Mouse (Mus musculus): ENCODE measurements around the gene Ttc28. TPM values are rescaled to one million over a fixed set of nuclear protein-coding genes. Genes with fewer than 3 reads are reported as not detected.

Gene Ttc28
- polyA plus RNA-seq, 1 experiment from 2014 or later: 12.9 TPM

DNA sequence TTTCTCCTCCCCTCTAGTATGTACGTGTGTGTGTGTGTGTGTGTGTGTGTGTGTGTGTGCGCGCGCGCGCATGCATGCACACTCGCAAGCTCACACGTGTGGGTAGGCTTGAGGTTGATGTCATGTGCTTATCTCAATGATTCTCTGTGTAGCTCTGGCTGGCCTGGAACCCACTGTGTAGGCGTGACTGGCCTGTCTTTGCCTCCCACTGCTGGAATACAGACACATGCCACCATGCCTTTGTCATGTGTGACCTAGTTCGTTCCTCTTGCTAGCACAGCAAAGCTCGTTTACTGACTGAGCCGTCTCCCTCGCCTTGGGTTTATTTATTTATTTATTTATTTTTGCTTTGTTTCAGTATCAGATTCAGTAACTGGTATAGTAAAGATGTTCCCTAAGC lies 145.0 kb downstream of the Ttc28 start:
- no peak for ATAC-seq (ENCODE audit: insufficient number of reproducible peaks, low FRiP score, low TSS enrichment, low read depth)
- H3K4me2 ChIP-seq (ENCODE audit: low read depth, severe bottlenecking): no peak overlapping the region
- no peaks in the 10 kb centered on the region for H3K9me3 ChIP-seq (ENCODE audit: control insufficient read depth, low read length)
- WGBS: 85% methylated on average over 13 of the region's 13 CpGs
- no peak for DNase-seq (ENCODE audit: low spot score)
- no peaks in the 10 kb centered on the region for H3K36me3 ChIP-seq (ENCODE audit: control insufficient read depth, insufficient read depth, low read length)
- H3K4me1 ChIP-seq (ENCODE audit: control insufficient read depth, insufficient read depth, low read length): peaks cover 31% of the 10 kb centered on the region
- no peaks in the 10 kb centered on the region for H3K27me3 ChIP-seq (ENCODE audit: control insufficient read depth, insufficient read depth, low read length)
- H3K9ac ChIP-seq (ENCODE audit: low read length): no peak overlapping the region
- no peak overlapping the region for H3K4me3 ChIP-seq (ENCODE audit: low read depth, low read length)
- H3K27ac ChIP-seq (replicated peaks; ENCODE audit: low read depth, low read length): 0 out of 2 replicates have a peak overlapping the region, but pooled peaks have one; percentile 38

DNA sequence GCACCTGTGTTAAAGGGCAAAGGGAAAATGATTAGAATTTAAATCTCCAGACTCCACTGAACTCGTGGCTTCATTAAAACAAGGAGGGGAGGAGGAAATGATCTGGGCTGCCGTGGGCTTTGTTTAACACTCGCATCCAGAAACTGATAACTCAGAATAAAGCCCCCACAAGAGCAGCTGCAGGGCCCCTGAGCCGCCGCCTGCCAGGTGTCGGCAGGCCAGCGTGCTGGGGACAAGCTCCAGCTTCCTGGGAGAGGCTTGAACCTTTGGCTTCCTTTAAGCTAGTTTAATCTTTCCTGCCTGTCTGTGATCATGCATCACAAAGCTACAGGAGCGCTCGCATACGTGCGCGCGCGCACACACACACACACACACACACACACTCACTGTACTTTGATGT lies 145.9 kb downstream of the Ttc28 start:
- Histone ChIP-seq H3K9me3 (ENCODE audit: control insufficient read depth, low read length) (no peaks in the 10 kb centered on the region), H3K27ac (replicated peaks; ENCODE audit: low read depth, low read length) (no peak overlapping the region), H3K4me1 (ENCODE audit: control insufficient read depth, insufficient read depth, low read length) (peaks cover 31% of the 10 kb centered on the region), H3K9ac (ENCODE audit: low read length) (no peak overlapping the region; the same call in 1 of the 2 replicates), H3K27me3 (ENCODE audit: control insufficient read depth, insufficient read depth, low read length) (no peaks in the 10 kb centered on the region), H3K4me3 (ENCODE audit: low read depth, low read length) (no peak overlapping the region), H3K4me2 (ENCODE audit: low read depth, severe bottlenecking) (no peak overlapping the region), H3K36me3 (ENCODE audit: control insufficient read depth, insufficient read depth, low read length) (no peaks in the 10 kb centered on the region)
- DNase-seq (ENCODE audit: low spot score) (no peak), ATAC-seq (ENCODE audit: insufficient number of reproducible peaks, low FRiP score, low TSS enrichment, low read depth) (0 out of 2 replicates have a peak, but pooled peaks have one; percentile 39)
- WGBS: 43% methylated on average over 14 of the region's 14 CpGs

DNA sequence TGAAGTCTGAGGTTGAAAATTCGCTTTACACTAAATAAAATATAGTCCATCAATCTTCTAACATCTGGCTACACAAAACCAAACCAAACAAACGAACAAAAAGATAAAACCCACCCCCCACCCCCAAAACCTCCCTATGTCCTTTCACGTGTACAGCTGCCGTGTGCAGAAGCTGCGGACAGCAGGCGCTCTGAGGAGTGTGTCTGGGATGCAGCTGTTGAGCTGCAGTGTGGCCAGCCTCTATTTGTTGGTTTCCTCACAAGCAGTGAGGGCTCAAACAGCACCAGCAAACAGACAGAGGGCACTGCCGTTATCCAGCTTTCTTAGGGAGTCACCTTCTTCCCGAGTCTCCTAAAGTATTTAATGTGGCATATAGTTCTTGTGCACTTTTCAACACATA lies 146.6 kb downstream of the Ttc28 start:
- Histone ChIP-seq H3K4me1 (ENCODE audit: control insufficient read depth, insufficient read depth, low read length) (peaks cover 31% of the 10 kb centered on the region), H3K4me3 (ENCODE audit: low read depth, low read length) (no peak overlapping the region), H3K9ac (ENCODE audit: low read length) (no peak overlapping the region), H3K27me3 (ENCODE audit: control insufficient read depth, insufficient read depth, low read length) (no peaks in the 10 kb centered on the region), H3K36me3 (ENCODE audit: control insufficient read depth, insufficient read depth, low read length) (no peaks in the 10 kb centered on the region), H3K4me2 (ENCODE audit: low read depth, severe bottlenecking) (no peak overlapping the region), H3K27ac (replicated peaks; ENCODE audit: low read depth, low read length) (no peak overlapping the region), H3K9me3 (ENCODE audit: control insufficient read depth, low read length) (no peaks in the 10 kb centered on the region)
- WGBS: 43% methylated on average over 8 of the region's 8 CpGs
- DNase-seq (ENCODE audit: low spot score) (no peak), ATAC-seq (ENCODE audit: insufficient number of reproducible peaks, low FRiP score, low TSS enrichment, low read depth) (no peak)

DNA sequence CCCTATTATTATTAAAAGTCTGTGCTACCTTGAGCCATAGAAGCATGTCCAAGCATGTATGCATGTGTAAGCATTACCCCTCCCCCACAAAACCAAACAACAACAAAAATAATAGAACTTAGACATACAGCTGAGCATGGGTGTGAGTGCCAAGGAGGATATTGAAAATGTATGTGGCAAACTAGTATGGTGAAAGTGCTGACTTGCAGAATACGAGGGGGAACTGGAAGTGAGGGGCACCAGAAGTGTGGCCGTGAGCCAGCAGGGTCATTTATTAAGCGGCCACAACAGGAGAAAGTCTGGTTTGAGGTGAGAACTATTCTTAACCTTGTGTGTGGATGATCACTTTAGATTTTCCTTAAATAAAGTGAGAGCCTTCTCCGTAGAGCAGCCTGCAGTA lies 148.7 kb downstream of the Ttc28 start:
- H3K9me3 ChIP-seq (ENCODE audit: control insufficient read depth, low read length): no peaks in the 10 kb centered on the region
- 55% methylated on average over 4 of the region's 4 CpGs for whole genome bisulfite sequencing
- no peaks in the 10 kb centered on the region for H3K36me3 ChIP-seq (ENCODE audit: control insufficient read depth, insufficient read depth, low read length)
- no peak overlapping the region for H3K4me3 ChIP-seq (ENCODE audit: low read depth, low read length)
- ATAC-seq (ENCODE audit: insufficient number of reproducible peaks, low FRiP score, low TSS enrichment, low read depth): no peak
- no peak overlapping the region for H3K27ac ChIP-seq (replicated peaks; ENCODE audit: low read depth, low read length)
- no peak for DNase-seq (ENCODE audit: low spot score)
- peaks cover 31% of the 10 kb centered on the region for H3K4me1 ChIP-seq (ENCODE audit: control insufficient read depth, insufficient read depth, low read length)
- no peaks in the 10 kb centered on the region for H3K27me3 ChIP-seq (ENCODE audit: control insufficient read depth, insufficient read depth, low read length)
- no peak overlapping the region for H3K9ac ChIP-seq (ENCODE audit: low read length)
- no peak overlapping the region for H3K4me2 ChIP-seq (ENCODE audit: low read depth, severe bottlenecking)

DNA sequence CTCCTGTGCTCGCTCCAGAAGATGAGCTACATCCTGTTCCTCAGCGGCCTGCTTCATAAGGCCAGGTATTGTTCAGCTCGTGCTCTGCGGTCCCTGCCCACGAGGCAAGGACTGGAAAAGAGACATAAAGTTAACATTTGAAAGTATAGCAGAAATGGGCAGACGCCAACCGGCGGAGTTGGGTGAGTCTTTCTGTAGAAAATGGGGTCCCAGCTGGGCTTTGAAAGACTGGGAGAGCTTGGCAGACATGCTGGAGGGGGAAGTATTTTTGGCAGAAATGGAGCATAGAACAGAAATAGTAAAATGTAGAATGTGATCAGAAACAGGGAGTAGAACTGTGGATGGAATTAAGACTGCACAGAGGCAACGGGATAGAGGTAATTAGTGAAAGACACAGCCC lies 149.3 kb downstream of the Ttc28 start:
- WGBS: 82% methylated on average over 9 of the region's 9 CpGs
- peaks cover 31% of the 10 kb centered on the region for H3K4me1 ChIP-seq (ENCODE audit: control insufficient read depth, insufficient read depth, low read length)

DNA sequence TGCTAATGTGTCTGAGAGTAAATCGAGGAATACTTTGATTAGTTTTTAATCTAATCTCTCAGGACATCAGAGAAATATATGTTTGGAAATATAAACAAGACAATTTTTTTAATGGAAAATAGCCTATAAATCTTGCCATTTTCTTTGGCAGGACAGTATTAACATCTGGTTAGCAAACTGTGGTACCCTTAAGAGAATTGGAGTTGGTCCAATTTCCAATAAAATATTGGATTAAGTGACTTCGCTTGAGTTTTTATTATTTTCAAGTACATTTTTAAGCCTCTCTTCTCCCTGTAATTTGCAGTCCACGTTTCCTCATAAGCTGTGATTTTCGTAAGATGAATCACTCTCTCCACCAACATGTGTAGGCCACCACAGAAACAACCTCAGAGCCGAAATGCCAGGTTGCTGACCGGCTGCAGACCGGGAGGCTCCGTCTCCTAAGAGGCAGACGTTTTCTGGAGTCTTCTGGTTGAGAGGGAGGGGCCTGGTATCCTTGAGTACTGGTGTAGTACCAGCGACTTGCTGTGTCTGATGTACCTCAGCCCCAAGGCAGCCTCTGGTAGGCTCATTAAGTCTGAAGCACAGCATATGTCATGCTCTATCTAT lies 153.2 kb downstream of the Ttc28 start:
- no peak for ATAC-seq (ENCODE audit: insufficient number of reproducible peaks, low FRiP score, low TSS enrichment, low read depth)
- H3K9ac ChIP-seq (ENCODE audit: low read length): no peak overlapping the region
- H3K9me3 ChIP-seq (ENCODE audit: control insufficient read depth, low read length): no peaks in the 10 kb centered on the region
- 0 out of 2 replicates have a peak overlapping the region, but pooled peaks have one; percentile 12 for H3K27ac ChIP-seq (replicated peaks; ENCODE audit: low read depth, low read length)
- H3K27me3 ChIP-seq (ENCODE audit: control insufficient read depth, insufficient read depth, low read length): no peaks in the 10 kb centered on the region
- H3K36me3 ChIP-seq (ENCODE audit: control insufficient read depth, insufficient read depth, low read length): no peaks in the 10 kb centered on the region
- no peak overlapping the region for H3K4me2 ChIP-seq (ENCODE audit: low read depth, severe bottlenecking)
- 0 out of 2 replicates have a peak, but pooled peaks cover 1% of the 10 kb centered on the region for H3K4me1 ChIP-seq (ENCODE audit: control insufficient read depth, insufficient read depth, low read length)
- DNase-seq (ENCODE audit: low spot score): no peak
- H3K4me3 ChIP-seq (ENCODE audit: low read depth, low read length): no peak overlapping the region
- WGBS: 84% methylated on average over 10 of the region's 10 CpGs

More for the DNA sequence above, 149.3 kb downstream of the Ttc28 start:
- Histone ChIP-seq H3K9ac (ENCODE audit: low read length) (no peak overlapping the region), H3K36me3 (ENCODE audit: control insufficient read depth, insufficient read depth, low read length) (no peaks in the 10 kb centered on the region), H3K27ac (replicated peaks; ENCODE audit: low read depth, low read length) (no peak overlapping the region), H3K4me3 (ENCODE audit: low read depth, low read length) (no peak overlapping the region), H3K9me3 (ENCODE audit: control insufficient read depth, low read length) (no peaks in the 10 kb centered on the region), H3K27me3 (ENCODE audit: control insufficient read depth, insufficient read depth, low read length) (no peaks in the 10 kb centered on the region), H3K4me2 (ENCODE audit: low read depth, severe bottlenecking) (no peak overlapping the region)
- ATAC-seq (ENCODE audit: insufficient number of reproducible peaks, low FRiP score, low TSS enrichment, low read depth) (no peak), DNase-seq (ENCODE audit: low spot score) (no peak)

DNA sequence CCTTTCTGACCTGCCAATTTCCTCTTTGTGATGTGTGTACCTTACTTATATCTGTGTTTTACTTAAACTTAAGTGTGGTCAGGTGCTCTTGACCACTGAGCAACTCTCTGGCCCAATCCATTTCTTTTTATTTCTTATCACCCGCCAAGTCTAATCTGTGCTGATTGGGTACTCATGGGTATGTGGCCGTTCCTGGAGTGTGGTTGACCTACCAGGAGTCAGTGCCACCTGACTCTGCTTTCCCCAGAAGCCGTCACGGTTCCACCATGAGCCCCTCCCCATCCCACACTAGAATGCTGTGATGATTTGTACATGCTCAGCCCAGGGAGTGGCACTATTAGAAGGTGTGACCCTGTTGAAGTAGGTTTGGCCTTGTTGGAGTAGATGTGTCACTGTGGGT lies 153.9 kb downstream of the Ttc28 start:
- Histone ChIP-seq H3K9ac (ENCODE audit: low read length) (no peak overlapping the region), H3K27ac (replicated peaks; ENCODE audit: low read depth, low read length) (no peak overlapping the region), H3K4me1 (ENCODE audit: control insufficient read depth, insufficient read depth, low read length) (no peaks in the 10 kb centered on the region), H3K27me3 (ENCODE audit: control insufficient read depth, insufficient read depth, low read length) (no peaks in the 10 kb centered on the region), H3K9me3 (ENCODE audit: control insufficient read depth, low read length) (no peaks in the 10 kb centered on the region), H3K36me3 (ENCODE audit: control insufficient read depth, insufficient read depth, low read length) (no peaks in the 10 kb centered on the region), H3K4me2 (ENCODE audit: low read depth, severe bottlenecking) (no peak overlapping the region), H3K4me3 (ENCODE audit: low read depth, low read length) (no peak overlapping the region)
- no peak for DNase-seq (ENCODE audit: low spot score)
- ATAC-seq (ENCODE audit: insufficient number of reproducible peaks, low FRiP score, low TSS enrichment, low read depth): no peak
- WGBS: 96% methylated on average over 4 of the region's 4 CpGs

DNA sequence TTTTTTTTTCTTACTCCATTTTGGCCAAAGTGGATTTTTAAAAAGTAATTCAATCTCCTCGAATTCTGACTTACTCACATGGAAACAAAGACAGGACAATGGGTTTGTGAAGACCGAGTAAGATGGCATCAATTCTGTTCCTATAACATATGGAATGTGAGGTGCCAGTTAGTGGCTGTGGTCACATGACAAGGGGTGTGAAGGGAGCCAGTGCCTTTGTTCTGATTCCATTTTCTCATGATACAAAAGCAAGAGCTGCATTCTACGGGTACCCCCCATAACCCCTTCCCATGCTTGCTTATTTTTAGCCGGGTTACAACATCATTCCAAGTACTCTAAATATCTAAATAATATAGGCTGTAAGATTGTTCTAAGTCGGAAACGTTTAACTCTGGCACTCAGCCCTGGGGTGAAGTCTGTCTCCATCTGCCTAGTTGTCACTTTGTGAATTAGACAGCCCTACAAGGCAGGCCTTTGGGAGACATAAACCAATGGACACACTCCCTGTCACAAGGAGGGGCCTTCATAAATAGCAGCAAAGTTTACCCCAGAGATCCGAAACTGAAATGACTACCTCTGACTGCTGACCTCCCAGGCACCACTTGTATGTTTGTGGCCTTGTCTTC lies 157.6 kb downstream of the Ttc28 start:
- DNase-seq (ENCODE audit: low spot score) (no peak), ATAC-seq (ENCODE audit: insufficient number of reproducible peaks, low FRiP score, low TSS enrichment, low read depth) (no peak)
- H3K9me3 ChIP-seq (ENCODE audit: control insufficient read depth, low read length): no peaks in the 10 kb centered on the region
- WGBS: 89% methylated on average over 7 of the region's 7 CpGs
- H3K4me3 ChIP-seq (ENCODE audit: low read depth, low read length): no peak overlapping the region
- no peaks in the 10 kb centered on the region for H3K27me3 ChIP-seq (ENCODE audit: control insufficient read depth, insufficient read depth, low read length)
- H3K4me2 ChIP-seq (ENCODE audit: low read depth, severe bottlenecking): no peak overlapping the region
- no peaks in the 10 kb centered on the region for H3K36me3 ChIP-seq (ENCODE audit: control insufficient read depth, insufficient read depth, low read length)
- no peaks in the 10 kb centered on the region for H3K4me1 ChIP-seq (ENCODE audit: control insufficient read depth, insufficient read depth, low read length)
- no peak overlapping the region for H3K9ac ChIP-seq (ENCODE audit: low read length)
- no peak overlapping the region for H3K27ac ChIP-seq (replicated peaks; ENCODE audit: low read depth, low read length)
